ENCODE assay signal across 8 mouse cellular contexts in genomic region chr1:34432776-34433481, GRCm38 (mm10). TPM values are rescaled to one million over a fixed set of nuclear protein-coding genes. Genes with fewer than 3 reads are reported as not detected.
DNase-seq lines count a peak whose midpoint lies in the region; ATAC-seq and TF ChIP-seq lines count a peak whose summit lies in the region.

No protein-coding gene starts in this region.

- peak overlapping the region; percentile 73 for H3K4me2 ChIP-seq in forebrain, embryonic 15.5 days (replicated peaks)
- peak overlapping the region; percentile 80 for H3K4me2 ChIP-seq in hindbrain, postnatal 0 days (ENCODE audit: low read depth, low read length)
- peak overlapping the region; percentile 78 for H3K4me2 ChIP-seq in liver, embryonic 11.5 days

- ATAC-seq in forebrain, embryonic 15.5 days (replicated peaks): 0 out of 2 replicates have a peak, but pooled peaks have one; percentile 9
- ATAC-seq in hindbrain, postnatal 0 days: peak; percentile 25
- peak; percentile 46 for ATAC-seq in liver, embryonic 11.5 days (replicated peaks; ENCODE audit: low FRiP score)
- 0 out of 2 replicates have a peak, but pooled peaks have one; percentile 28 for ATAC-seq in monocyte, adult 5-6 weeks (replicated peaks; ENCODE audit: insufficient number of reproducible peaks, low FRiP score, low TSS enrichment, poor library complexity, severe bottlenecking)

- H3K36me3 ChIP-seq in kidney, adult 2 months (ENCODE audit: control insufficient read depth, insufficient read depth, low read length): no peaks in the 10 kb centered on the region
- 0 out of 2 replicates have a peak, but pooled peaks cover 14% of the 10 kb centered on the region for H3K36me3 ChIP-seq in forebrain, embryonic 15.5 days
- H3K36me3 ChIP-seq in hindbrain, postnatal 0 days (ENCODE audit: insufficient read depth, low read length): no peaks in the 10 kb centered on the region
- no peaks in the 10 kb centered on the region for H3K36me3 ChIP-seq in liver, embryonic 11.5 days (ENCODE audit: control insufficient read depth, insufficient read depth, low read length)

- 15% methylated on average over 35 of the region's 35 CpGs for WGBS in kidney, adult 2 months
- 2% methylated on average over 35 of the region's 35 CpGs for WGBS in forebrain, embryonic 15.5 days
- WGBS in hindbrain, postnatal 0 days: 3% methylated on average over 35 of the region's 35 CpGs
- 20% methylated on average over 35 of the region's 35 CpGs for WGBS in liver, embryonic 11.5 days

- peak; percentile 26 for DNase-seq in kidney, adult 2 months
- no peak for DNase-seq in kidney, adult 8-10 months
- DNase-seq in hindbrain, postnatal 0 days (ENCODE audit: low spot score): peak; percentile 68
- peak; percentile 60 for DNase-seq in liver, embryonic 11.5 days (ENCODE audit: low spot score)
- DNase-seq in thymus, postnatal 10 days (ENCODE audit: low spot score in 2 of 2): peak; percentile 29 to 42

- H3K4me1 ChIP-seq in kidney, adult 2 months (ENCODE audit: control insufficient read depth, insufficient read depth, low read length): 0 out of 2 replicates have a peak, but pooled peaks cover 4% of the 10 kb centered on the region
- H3K4me1 ChIP-seq in bone marrow macrophage, adult 2 months (ENCODE audit: control insufficient read depth, insufficient read depth, low read length): peaks cover 8% of the 10 kb centered on the region
- peaks cover 25% of the 10 kb centered on the region for H3K4me1 ChIP-seq in forebrain, embryonic 15.5 days
- H3K4me1 ChIP-seq in hindbrain, postnatal 0 days (ENCODE audit: insufficient read depth, low read length): no peaks in the 10 kb centered on the region
- H3K4me1 ChIP-seq in liver, embryonic 11.5 days (replicated peaks; ENCODE audit: control insufficient read depth, insufficient read depth, low read length): no peaks in the 10 kb centered on the region

- no peak overlapping the region for H3K27ac ChIP-seq in kidney, adult 2 months (ENCODE audit: insufficient read depth, low read depth, low read length)
- peak overlapping the region; percentile 85 for H3K27ac ChIP-seq in bone marrow macrophage, adult 2 months (ENCODE audit: insufficient read depth, low read depth, low read length)
- peak overlapping the region; percentile 96 for H3K27ac ChIP-seq in forebrain, embryonic 15.5 days (replicated peaks)
- H3K27ac ChIP-seq in hindbrain, postnatal 0 days: peak overlapping the region; percentile 73
- H3K27ac ChIP-seq in liver, embryonic 11.5 days (ENCODE audit: low read depth, low read length): peak overlapping the region; percentile 42; the same call in 1 of the 2 replicates

- H3K4me3 ChIP-seq in kidney, adult 2 months (ENCODE audit: insufficient read depth, low read depth, low read length): peak overlapping the region; percentile 51
- peak overlapping the region; percentile 66 for H3K4me3 ChIP-seq in bone marrow macrophage, adult 2 months (ENCODE audit: insufficient read depth, low read length)
- peak overlapping the region; percentile 60 for H3K4me3 ChIP-seq in forebrain, embryonic 15.5 days
- peak overlapping the region; percentile 47 for H3K4me3 ChIP-seq in hindbrain, postnatal 0 days (ENCODE audit: low read length)
- H3K4me3 ChIP-seq in liver, embryonic 11.5 days (ENCODE audit: low read depth, low read length): peak overlapping the region; percentile 77

- H3K9me3 ChIP-seq in forebrain, embryonic 15.5 days: peaks cover 18% of the 10 kb centered on the region; the same call in 1 of the 2 replicates
- H3K9me3 ChIP-seq in hindbrain, postnatal 0 days (ENCODE audit: low read length): 0 out of 2 replicates have a peak, but pooled peaks cover 2% of the 10 kb centered on the region
- peaks cover 25% of the 10 kb centered on the region; the same call in 1 of the 2 replicates for H3K9me3 ChIP-seq in liver, embryonic 11.5 days (ENCODE audit: control insufficient read depth, low read length)

- no peaks in the 10 kb centered on the region for H3K27me3 ChIP-seq in kidney, adult 2 months (replicated peaks; ENCODE audit: control insufficient read depth, insufficient read depth, low read length)
- no peaks in the 10 kb centered on the region for H3K27me3 ChIP-seq in forebrain, embryonic 15.5 days
- no peaks in the 10 kb centered on the region for H3K27me3 ChIP-seq in hindbrain, postnatal 0 days (ENCODE audit: insufficient read depth, low read length)
- H3K27me3 ChIP-seq in liver, embryonic 11.5 days (replicated peaks; ENCODE audit: control insufficient read depth, insufficient read depth, low read length): no peaks in the 10 kb centered on the region

- no peak for TF ChIP-seq CTCF in kidney, adult 2 months (conservative IDR thresholded peaks at IDR 0.05; ENCODE audit: insufficient read depth, insufficient read length, low read depth, low read length)
- TF ChIP-seq CTCF in bone marrow macrophage, adult 2 months (IDR thresholded peaks at IDR 0.05; ENCODE audit: low read depth, low read length): no peak
- no peak for TF ChIP-seq CTCF in hindbrain, postnatal 0 days (IDR thresholded peaks at IDR 0.05; ENCODE audit: low read depth)

- no peak for TF ChIP-seq POLR2A in kidney, adult 2 months (IDR thresholded peaks at IDR 0.05; ENCODE audit: low read depth, low read length)
- TF ChIP-seq POLR2A in bone marrow macrophage, adult 2 months (IDR thresholded peaks at IDR 0.05; ENCODE audit: borderline replicate concordance, low read depth, low read length): no peak

- peak overlapping the region; percentile 75 for H3K9ac ChIP-seq in forebrain, embryonic 15.5 days (replicated peaks)
- H3K9ac ChIP-seq in hindbrain, postnatal 0 days (replicated peaks; ENCODE audit: low read length): peak overlapping the region; percentile 63
- H3K9ac ChIP-seq in liver, embryonic 11.5 days (ENCODE audit: low read depth, low read length): peak overlapping the region; percentile 51

RNA-seq across cellular contexts. Expression of gene Ccdc115, which starts 6.5 kb away (rescaled TPM):
- 20.0 and 21.7 TPM in 2 replicates for polyA plus RNA-seq in kidney, adult 2 months (2012; rRNA removed)
- 44.1 and 44.5 TPM in 2 replicates for polyA plus RNA-seq in bone marrow macrophage, adult 2 months (2012; ENCODE audit: insufficient read depth, insufficient read length, missing spikeins)
- 69.2 and 70.9 TPM in 2 replicates for polyA plus RNA-seq in forebrain, embryonic 15.5 days (2015; fragmentation: Nextera tagmentation; extraction: Ambion mirVana)
- total RNA-seq in hindbrain, postnatal 0 days (2014; rRNA removed): 38.3 and 47.8 TPM in 2 replicates
- polyA plus RNA-seq in hindbrain, postnatal 0 days (2015; fragmentation: Nextera tagmentation; extraction: Ambion mirVana): 51.7 and 52.0 TPM in 2 replicates
- 65.5 and 65.9 TPM in 2 replicates for polyA plus RNA-seq in liver, embryonic 11.5 days (2014; fragmentation: Nextera tagmentation; extraction: Ambion mirVana)
- 37.3 to 46.3 TPM (median 43.2 TPM) in 3 replicates for total RNA-seq in monocyte, adult 5-6 weeks (2017)

RNA-seq across cellular contexts. Expression of gene Imp4, which starts 6.7 kb away (rescaled TPM):
- polyA plus RNA-seq in kidney, adult 2 months (2012; rRNA removed): 64.7 and 71.4 TPM in 2 replicates
- polyA plus RNA-seq in bone marrow macrophage, adult 2 months (2012; ENCODE audit: insufficient read depth, insufficient read length, missing spikeins): 35.3 and 40.9 TPM in 2 replicates
- 62.1 and 66.7 TPM in 2 replicates for polyA plus RNA-seq in forebrain, embryonic 15.5 days (2015; fragmentation: Nextera tagmentation; extraction: Ambion mirVana)
- total RNA-seq in hindbrain, postnatal 0 days (2014; rRNA removed): 21.5 and 30.7 TPM in 2 replicates
- 41.3 and 47.7 TPM in 2 replicates for polyA plus RNA-seq in hindbrain, postnatal 0 days (2015; fragmentation: Nextera tagmentation; extraction: Ambion mirVana)
- 141 and 156 TPM in 2 replicates for polyA plus RNA-seq in liver, embryonic 11.5 days (2014; fragmentation: Nextera tagmentation; extraction: Ambion mirVana)
- total RNA-seq in monocyte, adult 5-6 weeks (2017): 20.7 to 25.3 TPM (median 24.1 TPM) in 3 replicates

RNA-seq across cellular contexts. Expression of gene Ptpn18, which starts 26.6 kb away (rescaled TPM):
- polyA plus RNA-seq in kidney, adult 2 months (2012; rRNA removed): 42.4 and 44.6 TPM in 2 replicates
- polyA plus RNA-seq in bone marrow macrophage, adult 2 months (2012; ENCODE audit: insufficient read depth, insufficient read length, missing spikeins): 145 and 150 TPM in 2 replicates
- 3.9 and 8.0 TPM in 2 replicates for polyA plus RNA-seq in forebrain, embryonic 15.5 days (2015; fragmentation: Nextera tagmentation; extraction: Ambion mirVana)
- total RNA-seq in hindbrain, postnatal 0 days (2014; rRNA removed): 0.25 and 0.63 TPM in 2 replicates
- 6.7 and 6.9 TPM in 2 replicates for polyA plus RNA-seq in hindbrain, postnatal 0 days (2015; fragmentation: Nextera tagmentation; extraction: Ambion mirVana)
- 23.2 and 23.5 TPM in 2 replicates for polyA plus RNA-seq in liver, embryonic 11.5 days (2014; fragmentation: Nextera tagmentation; extraction: Ambion mirVana)
- 254 to 418 TPM (median 327 TPM) in 3 replicates for total RNA-seq in monocyte, adult 5-6 weeks (2017)

Comparison
In these comparisons a context has a peak if more than half of its experiments do, and no peak if none do; other contexts are left out.
1. DNase-seq: peak in kidney, adult 2 months (single experiment), hindbrain, postnatal 0 days (single experiment), liver, embryonic 11.5 days (single experiment) and thymus, postnatal 10 days (2 of 2); none in kidney, adult 8-10 months (0 of 2).
2. Peak in every context shown above with its lines, with median percentiles within 50 percentile points of each other: H3K4me3 ChIP-seq, ATAC-seq, H3K4me2 ChIP-seq and H3K9ac ChIP-seq.